Mouse (Mus musculus): ENCODE measurements at regions not wholly inside any gene's neighbourhood (a gene's known extent, or its start where the extent isn't known, plus 50 kb on each side); places are given as distances from the start of the nearest gene placed in this dataset.

- no peak for DNase-seq (ENCODE audit: low spot score in 2 of 2)
Observed at GRCm38 (mm10) chr16:26302045-26302444, 69.6 kb downstream of the Cldn1 start.

DNA sequence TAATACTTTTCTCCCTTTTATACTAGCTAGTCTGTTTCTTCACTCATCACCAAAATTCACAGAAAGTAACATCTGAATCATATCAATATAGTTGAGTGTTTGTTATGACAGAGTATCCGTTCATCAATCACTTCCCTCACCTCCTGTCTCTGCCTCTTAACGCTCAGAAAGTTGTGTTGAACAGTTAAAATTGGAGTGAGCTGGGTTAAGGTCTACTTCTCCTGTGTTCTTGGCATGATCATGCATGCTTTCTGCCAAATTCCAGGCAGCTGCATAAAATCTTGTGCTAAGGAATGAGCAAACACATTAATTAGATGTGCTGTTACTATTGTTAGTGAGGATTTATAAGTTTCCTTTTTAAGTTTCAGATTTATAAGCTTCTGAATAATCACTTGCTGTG is 79.9 kb downstream of the Cldn1 start:
- DNase-seq (ENCODE audit: low spot score in 2 of 2), result no peak

DNA sequence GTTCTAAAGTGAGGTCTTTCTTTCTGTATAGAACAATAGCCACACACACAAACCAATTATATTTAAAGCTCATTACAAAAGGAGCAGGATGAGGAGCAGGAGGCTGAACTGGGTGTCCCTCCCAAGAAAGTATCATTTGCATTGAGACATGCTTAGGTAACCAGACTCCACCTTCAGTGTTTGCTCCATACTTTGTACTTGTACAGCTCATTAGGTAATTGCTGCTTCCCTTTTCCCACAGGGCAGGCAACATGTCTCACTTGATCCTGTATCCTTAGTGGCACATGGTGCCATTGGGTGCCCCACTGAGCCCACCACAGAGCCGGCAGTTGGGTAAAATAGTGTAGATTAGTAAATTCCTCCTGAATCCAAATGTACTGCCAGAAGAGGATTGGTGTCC is 86.0 kb downstream of the Cldn1 start:
- DNase-seq (ENCODE audit: low spot score in 2 of 2), result no peak

DNA sequence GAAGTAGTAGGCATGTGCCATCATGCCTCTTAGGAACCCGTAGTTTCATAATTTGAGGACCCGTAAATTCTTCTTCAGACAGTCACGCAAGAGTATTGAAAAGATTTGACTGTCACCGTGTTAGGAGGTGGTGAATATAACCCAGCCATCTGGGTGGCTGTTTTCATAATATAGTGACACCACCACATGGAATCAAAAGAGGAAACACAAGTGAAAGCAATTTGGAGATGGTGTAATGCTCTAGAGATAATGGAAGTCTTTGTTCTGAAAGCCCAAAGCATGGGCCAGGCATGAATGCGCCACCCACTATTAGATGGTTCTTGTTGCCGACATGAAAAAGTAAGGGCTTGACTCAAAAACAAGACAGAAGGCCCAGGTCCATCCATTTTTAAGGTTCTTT is 86.9 kb downstream of the Cldn1 start:
- no peak for DNase-seq (ENCODE audit: low spot score in 2 of 2)

DNA sequence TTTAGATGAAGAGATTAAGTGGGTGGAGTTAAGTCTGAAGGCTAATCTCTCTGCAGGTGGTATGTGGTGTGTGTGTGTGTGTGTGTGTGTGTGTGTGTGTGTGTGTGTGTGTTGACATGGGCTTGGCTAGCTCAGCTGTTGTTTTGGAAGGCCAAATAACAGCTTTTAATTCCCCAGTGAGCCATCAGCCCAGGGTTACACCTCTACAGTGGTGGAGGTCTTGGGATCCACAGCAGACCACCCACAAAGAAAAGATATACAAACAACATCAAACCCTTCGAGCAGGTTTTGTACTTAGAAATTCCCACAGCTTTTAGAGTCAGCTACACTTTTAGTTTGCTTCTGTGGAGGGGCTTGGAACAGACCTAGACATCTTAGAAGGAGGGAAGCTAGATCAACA is 89.2 kb downstream of the Cldn1 start:
- DNase-seq (ENCODE audit: low spot score in 2 of 2), result no peak

- no peak for DNase-seq (ENCODE audit: low spot score in 2 of 2)
Observed at GRCm38 (mm10) chr16:26281496-26281895, 90.1 kb downstream of the Cldn1 start.

DNA sequence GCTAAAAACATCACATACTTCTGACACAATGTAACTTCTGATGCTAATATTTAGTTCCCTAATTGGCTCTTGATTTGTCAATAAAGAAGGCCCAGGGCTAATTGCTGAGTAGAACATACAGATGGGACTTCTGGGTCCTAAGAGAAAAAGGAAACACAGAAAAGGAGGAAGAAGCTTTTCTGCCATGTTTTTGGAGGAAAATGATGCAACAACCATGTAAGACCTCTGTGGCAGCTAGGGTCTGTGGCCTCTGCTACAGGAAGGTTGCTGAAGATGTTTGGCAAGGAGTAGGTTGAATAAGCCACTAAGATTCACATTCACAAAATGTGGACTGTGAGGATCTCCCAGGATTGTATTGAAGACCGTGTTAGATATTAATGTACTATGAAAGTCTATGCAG is 94.9 kb downstream of the Cldn1 start:
- no peak for DNase-seq (ENCODE audit: low spot score in 2 of 2)

DNA sequence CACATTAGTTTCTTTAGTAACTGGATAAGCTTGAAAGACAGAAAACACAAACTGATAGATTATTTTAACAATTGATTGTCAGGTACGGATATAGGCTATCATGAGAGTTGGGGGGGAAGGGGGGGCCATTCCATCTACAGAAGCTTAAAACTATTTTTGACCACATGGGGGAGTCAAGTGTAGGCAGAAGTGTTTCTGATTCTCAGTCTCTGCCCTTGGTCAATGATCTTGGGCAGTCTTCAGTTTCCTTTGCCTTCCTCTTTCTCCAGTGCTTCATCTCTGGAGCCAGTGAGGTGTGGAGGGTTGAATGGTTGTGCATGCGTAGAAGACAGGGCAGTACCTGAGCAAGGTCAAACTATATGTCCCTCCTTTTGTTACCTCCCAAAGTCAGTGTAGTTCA is 118.8 kb downstream of the Cldn1 start:
- no peak for DNase-seq (ENCODE audit: low spot score in 2 of 2)

DNA sequence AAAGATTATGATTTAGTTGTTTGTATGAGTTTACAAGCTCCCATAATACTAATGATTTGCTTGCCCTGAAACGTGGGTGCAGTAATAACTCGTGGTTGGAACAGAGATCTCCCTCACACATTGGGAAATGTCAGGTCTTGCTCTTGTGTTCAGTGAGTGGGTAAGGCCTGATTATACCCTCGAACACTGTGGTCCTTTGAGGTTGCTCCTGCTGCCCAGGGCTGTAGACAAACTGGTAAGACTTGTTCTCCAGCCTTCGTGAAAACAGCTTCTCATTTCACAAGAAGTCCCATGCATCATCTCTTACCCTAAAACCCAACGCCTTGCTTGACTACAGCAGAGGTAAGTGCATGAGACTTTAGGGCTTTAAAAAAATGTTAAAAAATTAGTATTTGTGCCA is 119.9 kb downstream of the Cldn1 start:
- DNase-seq (ENCODE audit: low spot score in 2 of 2), result no peak

- DNase-seq (ENCODE audit: low spot score in 2 of 2), result no peak
Observed at GRCm38 (mm10) chr16:26251027-26251426, 120.6 kb downstream of the Cldn1 start.

DNA sequence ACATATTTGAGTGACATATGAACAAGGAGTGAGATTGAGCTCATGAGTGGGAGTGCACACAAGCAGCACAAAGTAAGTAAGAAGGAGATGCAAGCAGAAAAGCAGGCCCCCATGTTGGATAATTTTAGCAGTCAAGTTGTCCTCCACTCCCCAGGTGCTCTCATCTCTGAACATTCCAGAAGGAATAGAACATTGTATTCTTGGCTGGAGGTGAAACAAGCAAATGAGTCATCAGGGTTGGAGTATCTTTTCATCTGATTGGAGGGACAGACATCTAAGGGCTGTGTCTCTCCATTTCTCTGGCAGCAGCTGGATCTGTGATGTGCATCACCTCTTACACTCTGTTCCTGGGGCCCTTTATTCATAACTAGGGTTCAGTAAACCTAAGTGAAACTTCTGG is 122.7 kb downstream of the Cldn1 start:
- no peak for DNase-seq (ENCODE audit: low spot score in 2 of 2)

DNA sequence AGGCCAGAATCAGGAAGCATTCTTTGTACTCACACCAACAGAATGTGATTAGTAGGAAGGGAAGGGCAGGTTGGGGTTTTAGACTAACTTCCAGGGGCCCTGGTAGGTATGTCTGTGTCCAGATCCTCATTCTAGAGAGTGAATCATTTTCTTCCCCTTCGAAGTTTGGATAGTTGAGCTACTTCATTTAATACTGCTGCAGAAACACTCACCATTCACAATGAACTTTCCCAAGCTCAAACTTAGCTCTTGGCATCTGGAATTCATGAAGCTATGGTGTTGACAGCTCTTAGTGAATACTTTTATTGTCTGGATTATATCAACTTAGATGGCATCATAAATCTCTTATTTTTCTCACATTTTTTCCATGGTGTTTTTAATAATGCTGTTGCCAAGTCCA is 123.7 kb downstream of the Cldn1 start:
- DNase-seq (ENCODE audit: low spot score in 2 of 2), result no peak

DNA sequence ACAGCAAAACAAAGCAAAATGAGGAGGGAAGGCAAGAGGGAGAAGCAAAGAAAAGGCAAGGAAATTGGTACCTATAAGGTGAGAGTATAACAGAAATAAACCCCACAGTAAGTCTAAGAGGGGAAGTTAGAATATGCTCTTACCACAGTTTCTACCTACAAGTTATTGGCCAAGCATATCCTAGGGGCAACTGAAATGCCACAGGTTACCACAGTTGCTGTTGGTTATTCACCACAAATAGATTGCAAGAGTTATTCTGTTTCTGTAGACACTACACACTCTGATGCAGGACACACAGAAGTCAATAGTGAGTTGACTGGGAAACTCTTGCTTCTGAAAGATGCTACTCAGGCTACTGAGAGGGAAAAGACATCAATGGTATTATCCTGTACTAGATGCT is 129.7 kb upstream of the P3h2 start:
- no peak for DNase-seq (ENCODE audit: low spot score in 2 of 2)

DNA sequence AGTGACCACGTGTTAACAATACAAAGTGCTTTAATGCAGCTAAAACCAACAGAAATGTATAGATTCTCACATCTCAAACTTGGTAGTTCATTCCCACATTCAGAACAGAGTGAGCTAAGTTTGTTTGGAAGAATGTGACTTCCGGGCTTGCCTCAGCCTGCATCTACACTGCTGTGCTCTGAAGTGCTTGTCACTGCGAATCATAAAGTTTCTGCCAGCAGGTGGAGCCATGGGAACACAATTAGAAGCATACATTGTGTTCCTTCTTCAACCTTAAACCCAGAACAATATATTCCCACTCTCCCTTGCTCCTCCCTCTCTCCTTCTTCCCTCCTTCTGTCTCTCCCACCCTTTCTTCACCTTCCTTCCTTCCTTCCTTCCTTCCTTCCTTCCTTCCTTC is 128.5 kb upstream of the P3h2 start:
- peak; percentile 76 to 79 for DNase-seq (ENCODE audit: low spot score in 2 of 2)

GRCm38 (mm10) chr16:26231110-26231509 is 125.5 kb upstream of the P3h2 start:
- DNase-seq (ENCODE audit: low spot score in 2 of 2), result no peak

- DNase-seq (ENCODE audit: low spot score in 2 of 2), result no peak
Observed at GRCm38 (mm10) chr16:26211418-26211817, 105.8 kb upstream of the P3h2 start.

DNA sequence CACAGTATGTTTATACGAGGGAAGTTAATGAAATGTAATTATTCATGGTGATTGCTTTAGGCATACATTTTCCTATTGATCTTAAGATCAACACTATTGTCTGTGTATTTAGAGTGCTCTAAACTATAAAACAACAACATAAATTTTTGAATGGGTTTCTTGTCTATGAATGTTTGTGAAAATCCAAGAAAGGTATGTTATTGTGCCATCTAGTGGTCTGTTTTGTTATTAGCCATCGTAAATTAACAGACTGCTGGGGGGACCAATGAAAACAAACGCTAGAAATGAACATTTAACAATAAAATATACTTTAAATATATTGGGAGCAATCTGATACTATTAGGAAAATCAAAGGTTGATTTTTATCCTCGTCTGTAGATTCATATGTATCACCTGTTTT is 93.5 kb upstream of the P3h2 start:
- DNase-seq (ENCODE audit: low spot score in 2 of 2), result no peak

- DNase-seq (ENCODE audit: low spot score in 2 of 2), result no peak
Observed at GRCm38 (mm10) chr16:26196345-26196744, 90.8 kb upstream of the P3h2 start.

DNA sequence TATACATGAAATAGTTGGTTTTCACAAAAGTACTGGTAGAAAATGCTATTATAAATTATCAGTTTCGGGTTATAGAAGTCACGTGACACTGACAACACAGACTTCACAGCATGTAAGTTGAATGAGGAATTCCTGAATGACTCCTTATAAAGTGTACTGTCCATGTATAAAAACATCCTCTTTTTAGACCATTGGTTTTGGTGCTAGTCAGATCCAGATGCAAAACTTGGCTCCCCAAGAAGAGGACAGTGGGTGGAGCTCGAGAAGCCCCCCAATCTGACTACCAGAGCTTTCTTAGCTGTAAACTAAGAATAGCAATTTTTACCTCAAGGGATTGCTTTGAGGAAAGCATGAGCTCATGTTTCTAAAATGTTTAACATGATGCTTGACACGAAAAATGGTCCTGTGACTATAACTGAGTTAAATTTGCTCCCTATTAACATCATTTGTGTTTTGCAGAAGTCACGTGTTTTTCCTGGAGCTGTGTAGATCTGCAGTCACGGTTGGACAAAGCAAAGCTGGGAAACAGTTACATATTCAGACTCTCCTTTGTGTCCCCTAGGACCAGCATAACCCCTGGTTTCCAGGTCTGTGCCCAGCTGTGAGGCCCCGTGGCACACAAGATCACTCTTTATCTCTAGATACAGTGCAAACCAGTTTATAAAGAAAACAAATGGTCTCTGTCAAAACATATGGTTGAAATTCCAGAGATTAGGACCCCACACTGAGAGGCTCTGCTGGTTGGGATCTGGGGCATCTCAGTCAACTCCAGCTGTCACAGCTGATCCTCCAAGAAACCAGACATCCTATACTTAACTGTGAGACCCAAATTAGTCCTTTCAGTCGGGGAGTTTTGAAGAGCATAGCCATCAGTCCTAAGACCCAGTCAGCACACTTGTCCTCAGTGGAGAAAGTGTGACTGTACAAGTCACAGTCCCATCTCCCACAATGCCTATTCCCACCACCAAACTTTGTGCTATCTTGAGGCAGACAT is 80.0 kb upstream of the P3h2 start:
- no peak for DNase-seq (ENCODE audit: low spot score in 2 of 2)

DNA sequence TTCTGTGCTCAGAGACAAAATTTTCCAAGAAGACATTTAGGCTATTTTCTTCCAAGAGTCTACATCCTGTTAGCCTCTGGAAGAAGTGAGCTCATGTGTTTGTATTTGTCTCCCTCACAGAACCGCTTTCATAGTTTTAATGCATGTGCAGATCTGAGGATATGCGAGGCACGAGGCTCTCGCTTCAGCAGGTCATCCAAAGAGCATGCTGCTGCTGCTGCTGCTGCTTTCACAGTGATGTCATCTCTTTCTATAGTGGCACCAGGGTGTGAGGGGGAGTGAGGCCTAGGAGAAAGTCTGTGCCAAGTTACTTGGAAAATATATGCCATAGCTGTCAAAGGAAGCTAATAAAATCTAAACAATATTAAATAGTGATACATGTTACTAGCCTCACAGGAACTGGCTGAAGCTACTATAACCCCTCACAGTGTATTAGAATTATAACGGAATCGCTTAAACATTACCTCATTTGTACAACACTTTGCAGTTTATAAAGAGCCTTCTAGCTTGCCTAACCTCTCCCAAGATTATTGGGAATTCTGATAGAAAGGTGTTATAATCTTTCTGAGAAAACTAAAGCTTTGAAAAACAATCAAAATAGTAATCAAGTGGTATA is 79.2 kb upstream of the P3h2 start:
- DNase-seq (ENCODE audit: low spot score in 2 of 2), result no peak

- DNase-seq (ENCODE audit: low spot score in 2 of 2), result no peak
Observed at GRCm38 (mm10) chr16:26183530-26183929, 77.9 kb upstream of the P3h2 start.

- no peak for DNase-seq (ENCODE audit: low spot score in 2 of 2)
Observed at GRCm38 (mm10) chr16:26181716-26182115, 76.1 kb upstream of the P3h2 start.

GRCm38 (mm10) chr16:26171441-26171840 is 65.9 kb upstream of the P3h2 start:
- DNase-seq (ENCODE audit: low spot score in 2 of 2), result no peak

All from urinary bladder, adult 18-20 months (tissue).